Mouse (Mus musculus): ENCODE data around the gene Mlf2. TPM values are rescaled to one million over a fixed set of nuclear protein-coding genes. Genes with fewer than 3 reads are reported as not detected.

Mlf2 gene
- polyA plus RNA-seq, 1 experiment: 689 TPM

Other genes with a start within 250 kb of the Mlf2 start
- gene Emg1, start 219.2 kb upstream of the Mlf2 start, polyA plus RNA-seq (2012; rRNA removed): 62.4 and 68.0 TPM in 2 replicates
- 107 and 108 TPM in 2 replicates for gene Phb2, start 219.1 kb upstream of the Mlf2 start, polyA plus RNA-seq (2012; rRNA removed)
- 5.1 and 7.1 TPM in 2 replicates for gene Ptpn6, start 192.7 kb upstream of the Mlf2 start, polyA plus RNA-seq (2012; rRNA removed)
- gene Grcc10, start 190.0 kb upstream of the Mlf2 start, polyA plus RNA-seq (2012; rRNA removed): 383 and 401 TPM in 2 replicates
- not detected in 2 replicates for gene Gm45234, start 175.4 kb upstream of the Mlf2 start, polyA plus RNA-seq (2012; rRNA removed)
- gene Atn1, start 174.9 kb upstream of the Mlf2 start, polyA plus RNA-seq (2012; rRNA removed): 75.6 and 84.2 TPM in 2 replicates
- gene Eno2, start 161.7 kb upstream of the Mlf2 start, polyA plus RNA-seq (2012; rRNA removed): 822 and 850 TPM in 2 replicates
- 5.0 and 7.6 TPM in 2 replicates for gene Lrrc23, start 151.7 kb upstream of the Mlf2 start, polyA plus RNA-seq (2012; rRNA removed)
- 7.0 and 7.3 TPM in 2 replicates for gene Spsb2, start 122.7 kb upstream of the Mlf2 start, polyA plus RNA-seq (2012; rRNA removed)
- gene Tpi1, start 117.1 kb upstream of the Mlf2 start, polyA plus RNA-seq (2012; rRNA removed): 861 and 922 TPM in 2 replicates
- 133 and 147 TPM in 2 replicates for gene Usp5, start 101.9 kb upstream of the Mlf2 start, polyA plus RNA-seq (2012; rRNA removed)
- gene Cdca3, start 101.8 kb upstream of the Mlf2 start, polyA plus RNA-seq (2012; rRNA removed): 2.2 and 2.8 TPM in 2 replicates
- gene Gnb3, start 91.1 kb upstream of the Mlf2 start, polyA plus RNA-seq (2012; rRNA removed): 0.50 and 0.53 TPM in 2 replicates
- gene P3h3, start 73.6 kb upstream of the Mlf2 start, polyA plus RNA-seq (2012; rRNA removed): 80.2 and 83.2 TPM in 2 replicates
- 190 and 200 TPM in 2 replicates for gene Gpr162, start 67.4 kb upstream of the Mlf2 start, polyA plus RNA-seq (2012; rRNA removed)
- gene Cd4, start 43.2 kb upstream of the Mlf2 start, polyA plus RNA-seq (2012; rRNA removed): 0.64 and 1.3 TPM in 2 replicates
- 5.9 and 6.0 TPM in 2 replicates for gene Lag3, start 19.7 kb upstream of the Mlf2 start, polyA plus RNA-seq (2012; rRNA removed)
- 1,541 and 1,645 TPM in 2 replicates for gene Ptms, start 11.3 kb upstream of the Mlf2 start, polyA plus RNA-seq (2012; rRNA removed)
- 261 and 265 TPM in 2 replicates for gene Cops7a, start 34.2 kb downstream of the Mlf2 start, polyA plus RNA-seq (2012; rRNA removed)
- gene Pianp, start 65.3 kb downstream of the Mlf2 start, polyA plus RNA-seq (2012; rRNA removed): 181 and 198 TPM in 2 replicates
- gene Zfp384, start 77.8 kb downstream of the Mlf2 start, polyA plus RNA-seq (2012; rRNA removed): 49.5 and 54.7 TPM in 2 replicates
- 70.8 and 74.9 TPM in 2 replicates for gene Ing4, start 108.4 kb downstream of the Mlf2 start, polyA plus RNA-seq (2012; rRNA removed)
- 23.0 and 23.9 TPM in 2 replicates for gene Acrbp, start 118.3 kb downstream of the Mlf2 start, polyA plus RNA-seq (2012; rRNA removed)
- 0.94 and 1.4 TPM in 2 replicates for gene Lpar5, start 136.5 kb downstream of the Mlf2 start, polyA plus RNA-seq (2012; rRNA removed)
- gene Chd4, start 164.6 kb downstream of the Mlf2 start, polyA plus RNA-seq (2012; rRNA removed): 91.3 and 103 TPM in 2 replicates
- gene Nop2, start 200.5 kb downstream of the Mlf2 start, polyA plus RNA-seq (2012; rRNA removed): 22.0 and 22.3 TPM in 2 replicates
- 86.9 and 94.3 TPM in 2 replicates for gene Iffo1, start 213.9 kb downstream of the Mlf2 start, polyA plus RNA-seq (2012; rRNA removed)
- 4,623 and 6,295 TPM in 2 replicates for gene Gapdh, start 235.1 kb downstream of the Mlf2 start, polyA plus RNA-seq (2012; rRNA removed)